Comparison of ENCODE assay signal across 20 mouse cellular contexts in the genomic region with DNA sequence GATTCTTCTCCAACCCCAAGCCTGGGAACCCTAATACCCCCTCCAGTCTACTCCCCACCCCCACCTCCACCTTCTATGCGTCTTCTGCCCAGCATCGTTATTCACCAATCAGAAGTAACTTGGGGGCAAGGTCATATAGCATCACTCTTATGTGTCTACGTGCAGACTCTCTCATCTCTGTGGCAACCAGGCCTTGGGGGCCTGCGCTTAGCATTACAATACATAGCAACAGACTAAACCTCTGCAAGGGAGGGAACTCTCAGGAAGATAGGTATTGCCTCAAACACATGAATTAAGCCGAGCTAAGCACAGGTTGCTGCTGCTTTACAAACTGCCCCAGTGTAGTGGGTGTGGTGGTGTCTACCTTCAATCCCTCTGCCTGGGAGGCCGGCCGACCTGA. TPM values are rescaled to one million over a fixed set of nuclear protein-coding genes. Genes with fewer than 3 reads are reported as not detected.
A peak's percentile ranks its signal among the peaks of the same experiment; 100 is the strongest.
DNase-seq lines count a peak whose midpoint lies in the region; TF ChIP-seq lines count a peak whose summit lies in the region.
"Had no signal": no experiment of that assay in that cellular context is flagged by ENCODE, and none has a peak within 500 bp of the region (broad histone marks: within the 10 kb centered on the region; RNA-seq: fewer than 3 reads in every experiment).

No protein-coding gene starts in this region.

- H3K27me3 ChIP-seq in heart, embryonic 10.5 days (ENCODE audit: insufficient read depth, poor library complexity, severe bottlenecking), result no peaks in the 10 kb centered on the region
- H3K27me3 ChIP-seq in ES-Bruce4 (ENCODE audit: control insufficient read depth, insufficient read depth, low read length, poor library complexity, severe bottlenecking), result no peaks in the 10 kb centered on the region
- H3K27me3 ChIP-seq: embryonic facial prominence, embryonic 12.5 days; forebrain, embryonic 13.5 days; forebrain, embryonic 15.5 days had no signal

- peaks cover 19% of the 10 kb centered on the region for H3K4me1 ChIP-seq in heart, embryonic 10.5 days
- peaks cover 4% of the 10 kb centered on the region for H3K4me1 ChIP-seq in ES-Bruce4 (ENCODE audit: control insufficient read depth, insufficient read depth, low read length)
- H3K4me1 ChIP-seq: embryonic facial prominence, embryonic 12.5 days; forebrain, embryonic 13.5 days; forebrain, embryonic 15.5 days had no signal

- H3K36me3 ChIP-seq in heart, embryonic 10.5 days, result peaks cover 17% of the 10 kb centered on the region
- H3K36me3 ChIP-seq in ES-Bruce4 (ENCODE audit: control insufficient read depth, insufficient read depth, low read length, poor library complexity, severe bottlenecking), result no peaks in the 10 kb centered on the region
- H3K36me3 ChIP-seq: G1E had no signal

- no peak for TF ChIP-seq POLR2A in ES-Bruce4 (IDR thresholded peaks at IDR 0.05; ENCODE audit: insufficient read depth, low read length)

- TF ChIP-seq CTCF in ES-Bruce4 (IDR thresholded peaks at IDR 0.05; ENCODE audit: low read depth, low read length), result no peak

- no peak overlapping the region for H3K27ac ChIP-seq in heart, embryonic 10.5 days
- no peak overlapping the region for H3K27ac ChIP-seq in ES-Bruce4 (ENCODE audit: insufficient read depth, low read length)
- H3K27ac ChIP-seq: embryonic facial prominence, embryonic 12.5 days; forebrain, embryonic 13.5 days; forebrain, embryonic 15.5 days had no signal

- peak; percentile 64 for DNase-seq in heart, embryonic 10.5 days (ENCODE audit: low spot score)
- DNase-seq in heart, adult 11 months, result no peak
- DNase-seq in MN1 (ENCODE audit: low spot score), result peak; percentile 11
- DNase-seq in cerebellum, postnatal 10 days, result no peak
- DNase-seq in left cerebral cortex, adult 11 months (ENCODE audit: low spot score), result no peak
- DNase-seq: adrenal gland, adult 2 months; adrenal gland, postnatal 10 days; adrenal gland, postnatal 25 days; cerebellum, adult 11 months; cerebellum, adult 18-20 months; cerebellum, adult 8-10 months; cerebellum, adult 9-11 months; cerebellum, postnatal 25 days; forebrain, postnatal 0 days had no signal

- no peak overlapping the region for H3K9ac ChIP-seq in ES-Bruce4 (ENCODE audit: low read depth, poor library complexity, severe bottlenecking)
- H3K9ac ChIP-seq: embryonic facial prominence, embryonic 12.5 days; forebrain, embryonic 13.5 days; forebrain, embryonic 15.5 days; forebrain, postnatal 0 days had no signal

- peak; percentile 82 for TF ChIP-seq EP300 in ES-Bruce4 (IDR thresholded peaks at IDR 0.05; ENCODE audit: insufficient read depth, low read depth, low read length)

- 89% methylated on average over 7 of the region's 7 CpGs for WGBS in heart, embryonic 10.5 days

- no peak overlapping the region for H3K4me3 ChIP-seq in heart, embryonic 10.5 days
- H3K4me3 ChIP-seq in ES-Bruce4 (ENCODE audit: low read depth, low read length), result no peak overlapping the region
- H3K4me3 ChIP-seq: embryonic facial prominence, embryonic 10.5 days; embryonic facial prominence, embryonic 12.5 days; forebrain, embryonic 13.5 days; forebrain, embryonic 15.5 days had no signal

- no peaks in the 10 kb centered on the region for H3K9me3 ChIP-seq in heart, embryonic 10.5 days
- H3K9me3 ChIP-seq in ES-Bruce4 (replicated peaks; ENCODE audit: control insufficient read depth, insufficient read depth, low read length, poor library complexity, severe bottlenecking), result no peaks in the 10 kb centered on the region
- H3K9me3 ChIP-seq: embryonic facial prominence, embryonic 10.5 days; embryonic facial prominence, embryonic 12.5 days; forebrain, embryonic 13.5 days; forebrain, embryonic 15.5 days; G1E had no signal

RNA-seq across cellular contexts. Expression of gene F2r, which starts 21.6 kb away (rescaled TPM):
- 159 and 166 TPM in 2 replicates for polyA plus RNA-seq in heart, embryonic 10.5 days (2016; fragmentation: Nextera tagmentation; extraction: Ambion mirVana)
- polyA plus RNA-seq in ES-Bruce4 (2011; ENCODE audit: insufficient read depth, insufficient read length, low read depth, missing spikeins), result 34.0 and 36.7 TPM in 2 replicates

Comparison
In these comparisons a context has a peak if more than half of its experiments do, and no peak if none do; other contexts are left out.
1. DNase-seq: peak in heart, embryonic 10.5 days (single experiment) and MN1 (single experiment); none in heart, adult 11 months (single experiment), cerebellum, postnatal 10 days (0 of 2) and left cerebral cortex, adult 11 months (single experiment).